Mouse (Mus musculus): ENCODE results near the gene Adamtsl1.

Gene Adamtsl1

GRCm38 (mm10) chr4:85672290-85672689 is 158.3 kb downstream of the Adamtsl1 start:
- DNase-seq (ENCODE audit: low spot score) = no peak

DNA sequence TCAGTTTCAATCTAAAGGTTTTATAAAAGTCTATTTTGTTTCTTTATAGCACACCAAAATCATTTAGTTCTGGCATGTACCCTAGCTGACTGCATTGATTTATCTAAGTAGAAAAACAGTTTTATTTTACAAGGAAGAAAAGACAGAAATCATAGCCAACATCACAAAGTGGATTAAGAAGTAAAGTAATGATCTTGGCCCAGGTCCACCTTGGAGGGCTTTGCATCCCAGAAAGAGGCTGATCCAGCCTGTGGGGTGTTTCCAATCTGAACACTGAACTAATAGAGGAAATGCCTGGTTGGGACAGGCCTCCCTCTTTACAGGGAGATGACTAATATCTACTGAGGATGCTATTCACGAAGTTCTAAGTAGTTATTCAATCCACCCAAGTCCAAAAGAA is 163.6 kb downstream of the Adamtsl1 start:
- DNase-seq (ENCODE audit: low spot score) = no peak

DNA sequence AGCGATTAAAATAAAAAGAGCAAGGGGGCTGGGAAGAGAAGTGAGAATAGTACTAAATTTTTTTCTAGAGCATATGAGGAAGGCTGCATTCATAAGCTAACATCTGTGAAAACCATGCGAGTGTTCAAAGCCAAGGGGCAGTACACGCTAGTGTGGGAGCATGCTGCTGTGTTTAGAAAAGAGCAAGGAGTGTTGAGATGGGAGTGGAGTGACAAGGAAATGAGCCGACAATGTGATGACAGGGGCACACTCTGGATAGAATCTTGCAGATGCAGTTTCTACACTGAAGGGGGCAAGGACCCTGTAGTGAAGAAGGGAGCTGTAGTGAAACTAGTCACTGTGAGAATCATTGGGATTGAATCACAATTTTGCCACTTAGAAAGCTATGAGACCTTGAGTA is 172.2 kb downstream of the Adamtsl1 start:
- DNase-seq (ENCODE audit: low spot score) = no peak

GRCm38 (mm10) chr4:85695237-85695636 is 181.3 kb downstream of the Adamtsl1 start:
- no peak for DNase-seq (ENCODE audit: low spot score)

DNA sequence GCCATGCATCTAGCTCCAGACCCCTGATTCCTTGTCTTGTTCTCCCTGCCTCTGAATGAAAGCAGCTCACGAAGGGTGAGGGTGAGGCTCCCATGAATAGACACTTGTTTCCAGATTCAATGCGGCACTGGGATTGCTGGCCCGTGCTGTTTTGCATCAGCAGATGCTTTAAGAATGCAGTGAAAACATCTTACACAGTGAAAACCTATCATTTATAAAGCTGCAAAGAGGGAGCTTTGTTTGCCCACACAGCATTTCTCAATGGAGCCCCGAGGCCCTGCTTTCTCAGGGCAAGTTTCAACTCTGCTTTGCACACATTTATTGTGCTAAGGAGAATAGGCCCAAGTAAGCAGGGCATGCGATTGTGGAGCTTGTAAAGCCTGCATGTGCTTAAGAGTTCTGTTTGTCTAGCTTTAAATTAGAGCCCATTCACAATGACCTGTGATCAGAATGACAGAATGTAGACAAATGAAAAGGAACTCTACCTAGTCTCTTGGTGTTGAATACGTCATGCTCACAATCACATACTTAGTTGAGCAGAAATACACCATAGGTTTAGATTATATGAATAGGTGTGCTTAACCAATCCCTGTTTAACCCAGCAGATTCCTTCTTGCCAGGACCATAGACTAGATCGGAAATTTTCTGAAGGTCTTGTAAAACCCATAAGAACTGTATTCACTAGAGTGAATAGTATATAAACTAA is 193.5 kb downstream of the Adamtsl1 start:
- no peak for DNase-seq (ENCODE audit: low spot score)

DNA sequence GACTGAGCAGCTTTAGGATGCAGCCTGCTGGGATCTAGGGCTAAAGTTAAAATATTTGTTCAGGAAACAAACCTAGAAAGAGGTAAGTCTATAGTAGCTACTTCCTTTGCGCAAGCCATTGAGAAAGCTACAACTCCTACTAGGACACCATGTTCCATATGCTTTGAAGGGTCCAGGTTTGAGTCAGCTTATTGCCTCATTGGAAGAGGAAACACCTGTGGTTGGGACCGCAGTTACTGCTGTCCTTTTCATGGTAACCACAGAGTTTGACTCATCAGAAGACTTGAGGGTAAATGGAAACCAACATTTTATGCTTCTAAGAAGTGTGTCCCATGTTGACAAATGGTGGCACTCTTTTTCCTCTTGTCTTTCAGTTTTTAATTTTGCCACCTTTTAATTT is 195.7 kb downstream of the Adamtsl1 start:
- DNase-seq (ENCODE audit: low spot score) = no peak

DNA sequence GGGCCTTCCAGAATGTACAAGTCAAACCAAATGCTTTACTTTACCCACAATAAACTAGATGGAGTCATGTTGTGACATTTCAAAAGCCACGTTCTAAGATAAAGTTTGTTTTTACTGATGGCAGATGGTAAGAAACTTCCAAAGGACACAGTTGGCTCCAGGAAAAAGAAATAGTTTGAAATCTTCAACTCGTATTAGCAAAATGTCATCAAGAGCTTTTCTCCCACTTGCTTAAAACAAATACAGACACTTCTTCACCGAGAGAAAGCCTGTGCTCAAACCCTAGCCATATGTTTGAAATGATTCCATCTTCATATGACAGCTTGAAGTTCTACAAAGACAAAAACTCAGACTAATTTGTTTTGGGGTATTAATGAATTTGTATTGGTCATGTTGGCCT is 211.0 kb downstream of the Adamtsl1 start:
- no peak for DNase-seq (ENCODE audit: low spot score)

DNA sequence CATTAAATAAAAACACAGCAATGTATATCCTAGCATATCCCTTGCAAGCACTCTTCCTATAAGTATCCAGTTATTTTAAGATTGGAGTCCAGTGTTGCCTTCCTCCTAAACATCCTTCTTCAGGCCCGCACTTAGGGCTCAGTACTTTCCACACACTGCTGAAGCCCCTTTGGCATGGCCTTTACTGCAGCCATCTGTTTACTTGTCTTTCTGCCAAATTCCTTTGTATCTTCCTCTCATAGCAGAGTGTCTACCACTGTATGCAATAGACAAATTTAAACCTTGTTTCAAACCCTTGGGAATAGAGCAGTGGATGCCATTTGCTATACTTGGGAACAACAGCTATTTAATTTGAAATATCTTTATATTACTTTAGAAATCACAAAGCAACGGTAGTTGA is 213.8 kb downstream of the Adamtsl1 start:
- no peak for DNase-seq (ENCODE audit: low spot score)

DNA sequence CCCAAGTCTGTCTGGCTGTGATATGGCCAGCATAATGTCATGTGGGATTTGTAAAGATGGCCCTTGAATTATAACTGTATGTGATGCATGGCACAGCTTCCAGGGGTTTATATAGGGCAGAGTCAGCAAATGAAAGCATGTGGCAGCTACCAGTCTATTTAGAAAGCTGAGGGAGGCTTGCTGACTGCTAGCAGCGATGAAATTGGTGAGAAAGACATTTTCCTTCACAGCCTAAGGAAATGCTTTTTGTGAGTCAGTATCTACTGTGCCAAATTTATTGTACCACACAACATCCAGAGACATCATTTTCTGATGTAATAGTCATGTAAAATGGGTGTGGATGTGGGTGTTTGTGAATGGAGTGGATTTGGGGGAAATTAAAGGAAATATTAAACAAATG is 214.4 kb downstream of the Adamtsl1 start:
- no peak for DNase-seq (ENCODE audit: low spot score)

DNA sequence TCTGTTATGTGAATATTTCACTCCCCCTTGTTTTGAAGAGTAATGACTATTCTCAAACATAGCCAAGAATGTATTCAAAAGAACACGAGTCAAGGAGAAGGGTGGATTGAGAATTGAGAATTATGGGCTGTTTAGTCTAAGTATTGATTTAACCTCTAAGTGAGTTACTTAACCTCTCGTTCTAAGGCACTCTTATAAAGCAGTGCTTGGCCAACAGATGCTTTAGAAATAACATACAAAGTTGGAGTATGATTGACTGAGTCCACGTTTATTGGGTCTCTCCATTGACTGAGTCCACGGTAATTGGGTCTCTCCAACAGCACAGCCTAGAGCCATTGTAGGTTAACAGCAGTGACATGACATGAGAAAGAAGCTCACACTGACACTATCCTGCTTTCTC is 226.5 kb downstream of the Adamtsl1 start:
- no peak for DNase-seq (ENCODE audit: low spot score)

DNA sequence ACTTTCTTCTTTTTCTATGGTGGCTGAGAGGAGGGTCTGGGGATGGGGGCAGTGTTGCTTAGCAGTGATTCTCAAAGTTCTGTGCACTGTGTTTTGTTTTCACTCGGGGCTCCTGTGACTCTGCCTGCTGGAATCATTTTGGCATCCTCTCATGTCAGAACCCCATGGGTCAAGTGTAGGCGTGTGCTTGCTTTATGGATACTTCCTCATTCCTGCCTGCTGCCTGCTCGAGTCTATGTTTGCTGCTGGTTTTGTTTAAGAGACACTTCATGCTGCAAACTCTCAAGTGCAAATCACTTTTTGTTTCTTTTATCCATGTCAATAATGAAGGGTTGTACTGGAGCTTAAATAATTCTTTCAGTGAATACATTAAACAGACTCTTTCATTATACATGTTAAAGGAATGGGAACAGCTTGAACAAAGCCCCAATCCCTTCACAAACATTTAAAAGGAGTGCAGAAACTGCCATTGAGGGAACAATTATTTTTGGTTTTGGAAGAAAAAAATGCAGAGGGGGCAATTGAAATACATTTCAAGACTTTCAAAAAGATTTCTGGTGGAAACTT is 227.9 kb downstream of the Adamtsl1 start:
- DNase-seq (ENCODE audit: low spot score) = no peak

GRCm38 (mm10) chr4:85743427-85743826 is 229.5 kb downstream of the Adamtsl1 start:
- DNase-seq (ENCODE audit: low spot score) = no peak

DNA sequence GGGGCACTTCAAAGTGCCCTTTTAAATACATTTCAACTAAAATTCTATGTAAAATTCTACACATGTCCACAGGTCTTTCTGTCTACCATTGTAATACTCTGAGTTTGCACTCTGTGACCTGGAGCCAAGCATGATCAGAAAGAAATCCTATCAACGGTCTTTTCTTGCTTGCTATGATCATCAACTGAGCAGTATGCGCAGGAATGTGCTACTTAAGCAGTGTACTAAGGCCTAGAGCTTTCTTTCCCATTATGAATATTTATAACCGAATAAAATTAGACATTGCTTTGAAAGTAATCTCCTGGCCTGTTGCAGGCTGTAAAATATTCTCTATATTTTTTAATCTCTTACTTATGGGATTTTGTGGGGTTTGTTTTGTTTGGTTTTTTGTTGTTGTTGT is 248.7 kb downstream of the Adamtsl1 start:
- DNase-seq (ENCODE audit: low spot score) = no peak

- no peak for DNase-seq (ENCODE audit: low spot score)
Observed at GRCm38 (mm10) chr4:85763161-85764014, 249.4 kb downstream of the Adamtsl1 start.

GRCm38 (mm10) chr4:85764015-85764450 is 250.1 kb downstream of the Adamtsl1 start:
- no peak for DNase-seq (ENCODE audit: low spot score)

- no peak for DNase-seq (ENCODE audit: low spot score)
Observed at GRCm38 (mm10) chr4:85764476-85764875, 250.5 kb downstream of the Adamtsl1 start.

GRCm38 (mm10) chr4:85767666-85768065 is 253.7 kb downstream of the Adamtsl1 start:
- no peak for DNase-seq (ENCODE audit: low spot score)

GRCm38 (mm10) chr4:85768107-85768506 is 254.1 kb downstream of the Adamtsl1 start:
- no peak for DNase-seq (ENCODE audit: low spot score)

- DNase-seq (ENCODE audit: low spot score) = no peak
Observed at GRCm38 (mm10) chr4:85782511-85782910, 268.5 kb downstream of the Adamtsl1 start.

GRCm38 (mm10) chr4:85783768-85784379 is 269.9 kb downstream of the Adamtsl1 start:
- no peak for DNase-seq (ENCODE audit: low spot score)

DNA sequence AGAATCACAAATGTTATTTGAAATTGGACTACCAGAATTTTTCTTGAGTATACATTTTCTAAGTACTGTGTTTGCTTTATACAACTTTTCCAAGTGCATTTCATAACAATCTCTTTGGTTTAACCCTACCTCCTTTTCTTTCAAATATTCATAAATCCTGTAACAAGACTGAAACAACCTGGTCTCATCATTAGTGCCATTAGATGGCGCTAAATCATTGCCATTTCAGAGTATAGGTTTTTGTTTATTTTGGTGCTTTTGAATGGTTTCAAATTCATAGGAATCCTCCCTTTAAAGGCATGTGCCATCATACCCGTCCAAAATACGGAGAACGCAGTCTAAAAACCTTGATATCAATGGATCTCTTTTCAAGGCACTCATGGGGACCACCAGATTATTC is 270.5 kb downstream of the Adamtsl1 start:
- no peak for DNase-seq (ENCODE audit: low spot score)

DNA sequence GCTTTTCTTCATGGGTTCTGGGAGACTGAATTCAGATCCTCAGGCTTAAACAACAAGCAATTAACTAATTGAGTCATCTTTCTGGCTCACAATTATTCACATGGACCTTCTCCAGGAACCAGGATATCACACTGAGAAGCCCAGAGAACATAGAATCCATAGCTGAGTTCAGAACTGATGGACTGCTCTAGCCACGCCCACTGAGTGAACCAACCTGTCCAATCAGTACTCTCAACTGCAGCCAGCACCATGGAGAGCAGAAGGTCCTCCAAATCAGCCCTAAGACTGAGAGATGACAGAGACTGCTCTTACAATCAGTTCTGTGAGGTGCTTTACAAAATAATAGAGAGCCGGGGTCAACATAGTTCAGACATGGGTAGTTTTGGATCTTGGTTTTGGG is 276.3 kb downstream of the Adamtsl1 start:
- no peak for DNase-seq (ENCODE audit: low spot score)

DNA sequence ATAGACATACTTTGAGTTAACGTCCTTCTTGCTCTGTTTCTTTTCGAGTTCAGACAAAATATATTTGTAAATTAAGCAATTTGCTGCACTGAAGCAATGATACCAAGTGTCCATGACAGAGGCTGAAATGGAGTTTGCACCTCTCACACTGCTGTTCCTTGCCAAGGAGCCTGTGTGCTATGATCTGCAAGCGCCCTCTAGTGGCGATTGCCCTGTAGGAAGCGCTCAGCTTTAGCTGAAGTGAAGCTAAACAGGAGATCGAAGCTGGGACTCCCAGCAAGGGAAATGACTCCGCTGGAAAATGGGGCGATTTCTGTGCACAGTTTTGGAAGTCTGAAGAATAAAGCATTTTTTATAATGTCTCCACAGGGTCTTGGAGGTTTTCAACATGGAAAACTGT is 287.8 kb downstream of the Adamtsl1 start:
- peak; percentile 74 for DNase-seq (ENCODE audit: low spot score)

Data from adipocyte (in vitro differentiated cells).